ENCODE assay signal across 9 mouse cellular contexts in the genomic region with DNA sequence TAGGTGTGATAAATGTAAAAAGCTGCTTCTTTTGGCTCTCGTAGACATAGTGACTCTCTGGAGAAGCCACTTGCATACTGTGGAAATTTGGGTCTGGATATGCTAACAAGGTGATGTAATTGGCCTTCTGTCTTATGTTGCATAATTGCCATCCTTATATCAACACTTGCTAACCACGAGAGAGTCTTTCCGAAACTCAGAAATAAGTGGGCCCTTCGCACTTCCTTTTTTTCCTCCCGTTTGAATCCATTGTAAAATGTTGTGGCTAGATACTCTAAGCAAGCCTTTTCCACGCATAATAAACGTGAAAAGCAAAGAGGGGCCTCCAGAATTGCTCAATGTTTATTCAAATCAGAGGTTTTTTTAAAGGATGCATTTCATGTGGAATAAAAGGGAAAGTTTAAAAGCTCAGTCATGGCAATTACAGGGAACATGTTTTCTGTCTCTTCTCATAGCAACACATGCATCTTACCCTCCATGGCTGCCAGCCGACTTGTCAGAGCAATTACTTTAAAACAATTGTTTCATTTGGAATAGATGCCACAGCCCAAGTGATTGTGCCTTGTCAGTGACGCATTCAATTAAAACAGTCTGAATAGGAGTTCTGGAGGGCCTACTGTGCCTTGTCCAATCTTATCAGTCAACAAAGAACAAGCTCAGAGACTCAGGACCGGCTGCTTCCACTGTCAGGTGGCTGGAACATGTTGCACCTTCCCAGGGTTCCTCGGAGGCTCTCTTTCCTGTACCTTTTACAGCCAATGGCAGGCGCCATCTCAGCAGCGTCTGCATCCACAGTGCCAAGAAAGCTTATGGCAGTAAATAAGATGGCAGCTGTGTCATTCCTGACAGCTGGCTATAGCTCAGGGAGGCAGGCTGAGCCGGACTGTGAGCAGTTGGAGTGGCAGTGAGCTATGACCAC.
A peak's percentile ranks its signal among the peaks of the same experiment; 100 is the strongest.
DNase-seq lines count a peak whose midpoint lies in the region; ATAC-seq and TF ChIP-seq lines count a peak whose summit lies in the region.
"Had no signal": no experiment of that assay in that cellular context is flagged by ENCODE, and none has a peak within 500 bp of the region (broad histone marks: within the 10 kb centered on the region; RNA-seq: fewer than 3 reads in every experiment).

No protein-coding gene starts in this region.

- no peak for TF ChIP-seq RAD21 in MEL (IDR thresholded peaks at IDR 0.05; ENCODE audit: low read depth, low read length)

- no peak for TF ChIP-seq POLR2A in MEL (IDR thresholded peaks at IDR 0.05; ENCODE audit: control insufficient read depth in 1 of 2, insufficient read depth in 1 of 2, low read depth in 1 of 2, low read length in 2 of 2, poor library complexity in 1 of 2)

- DNase-seq in MEL (ENCODE audit: low read depth, low spot score): peak; percentile 30
- peak; percentile 96 for DNase-seq in cerebellum, adult 11-12 months
- peak; percentile 86 for DNase-seq in forebrain, postnatal 0 days
- no peak for DNase-seq in thymus, postnatal 25 days
- DNase-seq in kidney, adult 11 months: no peak
- no peak for DNase-seq in thymus, postnatal 10 days (ENCODE audit: low spot score in 2 of 2)
- DNase-seq: liver, embryonic 13.5 days had no signal

- H3K27ac ChIP-seq in MEL (ENCODE audit: control insufficient read depth, low read depth, low read length): no peak overlapping the region
- H3K27ac ChIP-seq in forebrain, postnatal 0 days (ENCODE audit: low read depth, low read length): peak overlapping the region; percentile 58
- H3K27ac ChIP-seq in midbrain, embryonic 13.5 days: peak overlapping the region; percentile 35; the same call in 1 of the 2 replicates
- H3K27ac ChIP-seq in intestine, postnatal 0 days (ENCODE audit: low read depth, low read length): no peak overlapping the region
- H3K27ac ChIP-seq: liver, embryonic 13.5 days had no signal

- peak; percentile 90 for ATAC-seq in forebrain, postnatal 0 days
- peak; percentile 96 for ATAC-seq in midbrain, embryonic 13.5 days
- ATAC-seq in intestine, postnatal 0 days: no peak

- no peak for TF ChIP-seq CTCF in MEL (IDR thresholded peaks at IDR 0.05 in 2 of 3, conservative IDR thresholded peaks at IDR 0.05 in 1 of 3; ENCODE audit: control insufficient read depth in 1 of 3, insufficient read depth in 1 of 3, low read depth in 2 of 3, low read length in 3 of 3, poor library complexity in 1 of 3, severe bottlenecking in 1 of 3)
- TF ChIP-seq CTCF in forebrain, postnatal 0 days (IDR thresholded peaks at IDR 0.05; ENCODE audit: low read depth): no peak
- no peak for TF ChIP-seq CTCF in intestine, postnatal 0 days (IDR thresholded peaks at IDR 0.05; ENCODE audit: low read depth)

- H3K9ac ChIP-seq in MEL (ENCODE audit: control insufficient read depth, low read depth, low read length, poor library complexity, severe bottlenecking): no peak overlapping the region
- H3K9ac ChIP-seq in forebrain, postnatal 0 days: no peak overlapping the region
- no peak overlapping the region for H3K9ac ChIP-seq in midbrain, embryonic 13.5 days (replicated peaks)
- H3K9ac ChIP-seq in intestine, postnatal 0 days (ENCODE audit: low read depth, low read length): no peak overlapping the region
- H3K9ac ChIP-seq: liver, embryonic 13.5 days had no signal

- peaks cover 0 to 7% of the 10 kb centered on the region in 2 experiments; a peak in 3 of 4 replicates for H3K4me1 ChIP-seq in MEL (ENCODE audit: control insufficient read depth in 1 of 2, insufficient read depth in 2 of 2, low read length in 2 of 2)
- H3K4me1 ChIP-seq in forebrain, postnatal 0 days (ENCODE audit: insufficient read depth): peaks cover 4% of the 10 kb centered on the region; the same call in 1 of the 2 replicates
- H3K4me1 ChIP-seq in midbrain, embryonic 13.5 days (replicated peaks): peaks cover 18% of the 10 kb centered on the region
- H3K4me1 ChIP-seq in intestine, postnatal 0 days (replicated peaks; ENCODE audit: control insufficient read depth, insufficient read depth, low read length): no peaks in the 10 kb centered on the region
- H3K4me1 ChIP-seq: liver, embryonic 13.5 days had no signal

- H3K4me2 ChIP-seq in forebrain, postnatal 0 days (ENCODE audit: low read depth): peak overlapping the region; percentile 15
- H3K4me2 ChIP-seq in midbrain, embryonic 13.5 days (replicated peaks): peak overlapping the region; percentile 29
- H3K4me2 ChIP-seq in intestine, postnatal 0 days (replicated peaks; ENCODE audit: low read depth): no peak overlapping the region
- H3K4me2 ChIP-seq: liver, embryonic 13.5 days had no signal

- H3K79me2 ChIP-seq in MEL (ENCODE audit: control insufficient read depth, insufficient read depth, low read length, poor library complexity): no peaks in the 10 kb centered on the region

- 13% methylated on average over 14 of the region's 14 CpGs for WGBS in forebrain, postnatal 0 days
- WGBS in midbrain, embryonic 13.5 days: 24% methylated on average over 14 of the region's 14 CpGs
- WGBS in intestine, postnatal 0 days: 67% methylated on average over 14 of the region's 14 CpGs

- no peaks in the 10 kb centered on the region for H3K9me3 ChIP-seq in MEL (replicated peaks; ENCODE audit: insufficient read depth, low read length)
- no peaks in the 10 kb centered on the region for H3K9me3 ChIP-seq in forebrain, postnatal 0 days (ENCODE audit: low read length)
- H3K9me3 ChIP-seq in midbrain, embryonic 13.5 days: no peaks in the 10 kb centered on the region
- H3K9me3 ChIP-seq in intestine, postnatal 0 days (ENCODE audit: control insufficient read depth): no peaks in the 10 kb centered on the region
- H3K9me3 ChIP-seq: liver, embryonic 13.5 days had no signal

- no peak for TF ChIP-seq EP300 in MEL (IDR thresholded peaks at IDR 0.05; ENCODE audit: low read depth in 1 of 2, low read length in 2 of 2)

- H3K36me3 ChIP-seq in MEL (ENCODE audit: control insufficient read depth in 1 of 2, insufficient read depth in 2 of 2, low read length in 2 of 2): peaks cover 0 to 2% of the 10 kb centered on the region in 2 experiments; a peak in 1 of 4 replicates
- no peaks in the 10 kb centered on the region for H3K36me3 ChIP-seq in forebrain, postnatal 0 days (ENCODE audit: insufficient read depth)
- no peaks in the 10 kb centered on the region for H3K36me3 ChIP-seq in midbrain, embryonic 13.5 days
- no peaks in the 10 kb centered on the region for H3K36me3 ChIP-seq in intestine, postnatal 0 days (ENCODE audit: control insufficient read depth, insufficient read depth)
- H3K36me3 ChIP-seq: liver, embryonic 13.5 days had no signal

- H3K4me3 ChIP-seq in MEL (ENCODE audit: control insufficient read depth in 1 of 2, insufficient read depth in 1 of 2, low read depth in 2 of 2, low read length in 2 of 2): no peak overlapping the region
- H3K4me3 ChIP-seq in forebrain, postnatal 0 days (ENCODE audit: low read depth, low read length): no peak overlapping the region
- H3K4me3 ChIP-seq in midbrain, embryonic 13.5 days (replicated peaks): no peak overlapping the region
- H3K4me3 ChIP-seq in intestine, postnatal 0 days (ENCODE audit: low read depth, low read length): no peak overlapping the region
- H3K4me3 ChIP-seq: liver, embryonic 13.5 days had no signal

- no peaks in the 10 kb centered on the region for H3K27me3 ChIP-seq in MEL (ENCODE audit: control insufficient read depth in 1 of 2, insufficient read depth in 2 of 2, low read length in 2 of 2)
- no peaks in the 10 kb centered on the region for H3K27me3 ChIP-seq in forebrain, postnatal 0 days (ENCODE audit: insufficient read depth, low read length)
- H3K27me3 ChIP-seq in midbrain, embryonic 13.5 days: 0 out of 2 replicates have a peak, but pooled peaks cover 3% of the 10 kb centered on the region
- no peaks in the 10 kb centered on the region for H3K27me3 ChIP-seq in intestine, postnatal 0 days (replicated peaks; ENCODE audit: control insufficient read depth, insufficient read depth, low read length)
- H3K27me3 ChIP-seq: liver, embryonic 13.5 days had no signal

TF ChIP-seq in MEL, 35 proteins besides CTCF, POLR2A, EP300 and RAD21:
- TF ChIP-seq GATA1 (IDR thresholded peaks at IDR 0.05; ENCODE audit: low read depth, low read length) (no peak), ETS1 (IDR thresholded peaks at IDR 0.05; ENCODE audit: low read depth, low read length) (no peak), ELF1 (IDR thresholded peaks at IDR 0.05; ENCODE audit: low read depth, low read length) (no peak)

Comparison
In these comparisons a context has a peak if more than half of its experiments do, and no peak if none do; other contexts are left out.
1. DNase-seq: peak in MEL (single experiment), cerebellum, adult 11-12 months (single experiment) and forebrain, postnatal 0 days (single experiment); none in thymus, postnatal 25 days (single experiment), kidney, adult 11 months (single experiment) and thymus, postnatal 10 days (0 of 2).
2. H3K27ac ChIP-seq: peak in forebrain, postnatal 0 days (single experiment) and midbrain, embryonic 13.5 days (single experiment); none in MEL (single experiment) and intestine, postnatal 0 days (single experiment).